Mouse (Mus musculus) Muller cell, postnatal 12 days (primary cell): ENCODE results near the gene Zbtb48.

ENCODE experiments used
- DNase-seq: peaks from one replicate; pipeline ENCODE4 v3.0.0-alpha.2; 2015; ENCODE audit errors: inconsistent ontology term

Gene Zbtb48

GRCm38 (mm10) chr4:151972221-151972967 lies 55.1 kb downstream of the Zbtb48 start:
- no peak for DNase-seq
